Mouse (Mus musculus) neural tube, embryonic 14.5 days (tissue): ENCODE results near the gene Dhx32. TPM values are rescaled to one million over a fixed set of nuclear protein-coding genes. Genes with fewer than 3 reads are reported as not detected.
"Not testable (repeated sequence)": the region's sequence is repeated elsewhere in the genome, so short reads cannot be mapped to it uniquely, and the experiment has no call there.

ENCODE experiments used
- ATAC-seq: fragments of 200-750 bp; cut with Nextera tagmentation; 2 replicates; pipeline ENCODE4 v1.8.0; 2017; ENCODE audit warnings: low read depth, mild to moderate bottlenecking, moderate TSS enrichment, moderate library complexity
- H3K27ac ChIP-seq: fragments of 300-500 bp; sonication (generic); 2 replicates; pipeline ENCODE4 v1.5.1; 2014; ENCODE audit warnings: low read depth, mild to moderate bottlenecking, control low read depth, low read length, moderate library complexity, mixed read lengths
- H3K27me3 ChIP-seq: fragments of 300-500 bp; sonication (generic); 2 replicates; pipeline ENCODE4 v1.6.1; 2014; ENCODE audit warnings: low read length; ENCODE audit not compliant: control insufficient read depth, insufficient read depth
- H3K36me3 ChIP-seq: fragments of 300-500 bp; sonication (generic); 2 replicates; pipeline ENCODE4 v1.6.1; 2014; ENCODE audit warnings: low read length, mixed read lengths; ENCODE audit not compliant: control insufficient read depth, insufficient read depth
- H3K4me1 ChIP-seq: fragments of 300-500 bp; sonication (generic); 2 replicates; pipeline ENCODE4 v1.6.1; 2014; ENCODE audit warnings: low read length; ENCODE audit not compliant: control insufficient read depth, insufficient read depth
- H3K4me2 ChIP-seq: fragments of 300-500 bp; sonication (generic); 2 replicates; pipeline ENCODE4 v1.6.1; 2014; ENCODE audit warnings: mild to moderate bottlenecking, low read depth, low read length, control low read depth
- H3K4me3 ChIP-seq: fragments of 300-500 bp; sonication (generic); 2 replicates; pipeline ENCODE4 v1.5.1; 2014; ENCODE audit warnings: low read depth, low read length, control low read depth, mixed read lengths
- H3K9ac ChIP-seq: fragments of 300-500 bp; sonication (generic); replicated peaks from 2 replicates; pipeline ENCODE4 v1.6.1; 2014; ENCODE audit warnings: low read depth, mild to moderate bottlenecking, control low read depth, low read length, mixed read lengths
- H3K9me3 ChIP-seq: fragments of 300-500 bp; sonication (generic); 2 replicates; pipeline ENCODE4 v1.6.1; 2016; ENCODE audit warnings: low read length; ENCODE audit not compliant: control insufficient read depth
- WGBS: fragments of 180-500 bp; shearing (Covaris S2); extraction: QIAGEN DNeasy Blood & Tissue Kit; methylation state at CpG from one replicate; pipeline ENCODE4 v1.1.7; 2014; 5-methylcytosine and 5-hydroxymethylcytosine counted together
- polyA plus RNA-seq: library from polyadenylated mRNA; unstranded; fragments of >200 nt; fragmentation: Nextera tagmentation; extraction: Ambion mirVana; gene quantifications from 2 replicates; pipeline ENCODE4 v1.2.1, GENCODE M21; 2014

Dhx32 gene
- polyA plus RNA-seq, 1 experiment from 2014 or later, result 35.0 TPM

- Histone ChIP-seq H3K27ac (no peak overlapping the region), H3K4me1 (no peaks in the 10 kb centered on the region), H3K9ac (no peak overlapping the region), H3K4me2 (no peak overlapping the region), H3K4me3 (no peak overlapping the region), H3K27me3 (no peaks in the 10 kb centered on the region), H3K36me3 (peaks cover 5% of the 10 kb centered on the region), H3K9me3 (no peaks in the 10 kb centered on the region)
- WGBS, result 93% methylated on average over 12 of the region's 12 CpGs
- no peak for ATAC-seq
Measured at GRCm38 (mm10) chr7:133698021-133698709, 84.4 kb downstream of the Dhx32 start.

- H3K36me3 ChIP-seq, H3K9me3 ChIP-seq, H3K4me1 ChIP-seq, H3K27ac ChIP-seq, H3K27me3 ChIP-seq, H3K9ac ChIP-seq, H3K4me2 ChIP-seq, H3K4me3 ChIP-seq, ATAC-seq: not testable (repeated sequence)
Measured at GRCm38 (mm10) chr7:133685644-133686043, 96.9 kb downstream of the Dhx32 start.

GRCm38 (mm10) chr7:133684701-133685100 is 97.8 kb downstream of the Dhx32 start:
- Histone ChIP-seq H3K9ac (no peak overlapping the region), H3K4me3 (no peak overlapping the region), H3K27ac (no peak overlapping the region), H3K36me3 (0 out of 2 replicates have a peak, but pooled peaks cover 3% of the 10 kb centered on the region), H3K27me3 (no peaks in the 10 kb centered on the region), H3K4me1 (no peaks in the 10 kb centered on the region), H3K9me3 (no peaks in the 10 kb centered on the region), H3K4me2 (no peak overlapping the region)
- WGBS, result 97% methylated on average over 6 of the region's 6 CpGs
- ATAC-seq, result no peak

GRCm38 (mm10) chr7:133684110-133684509 is 98.4 kb downstream of the Dhx32 start:
- 92% methylated on average over 5 of the region's 5 CpGs for WGBS

GRCm38 (mm10) chr7:133683626-133684025 is 98.9 kb downstream of the Dhx32 start:
- no peaks in the 10 kb centered on the region for H3K27me3 ChIP-seq
- no peak overlapping the region for H3K9ac ChIP-seq
- no peaks in the 10 kb centered on the region for H3K4me1 ChIP-seq
- WGBS, result 90% methylated on average over 5 of the region's 5 CpGs
- no peaks in the 10 kb centered on the region for H3K9me3 ChIP-seq
- no peak overlapping the region for H3K27ac ChIP-seq
- H3K4me3 ChIP-seq, result no peak overlapping the region
- ATAC-seq, result no peak
- no peak overlapping the region for H3K4me2 ChIP-seq
- no peaks in the 10 kb centered on the region for H3K36me3 ChIP-seq

More at GRCm38 (mm10) chr7:133684110-133684509, 98.4 kb downstream of the Dhx32 start:
- no peak overlapping the region for H3K4me2 ChIP-seq
- no peaks in the 10 kb centered on the region for H3K27me3 ChIP-seq
- no peak overlapping the region for H3K9ac ChIP-seq
- H3K36me3 ChIP-seq, result 0 out of 2 replicates have a peak, but pooled peaks cover 1% of the 10 kb centered on the region
- no peaks in the 10 kb centered on the region for H3K9me3 ChIP-seq
- no peak overlapping the region for H3K4me3 ChIP-seq
- no peak for ATAC-seq
- no peaks in the 10 kb centered on the region for H3K4me1 ChIP-seq
- no peak overlapping the region for H3K27ac ChIP-seq

DNA sequence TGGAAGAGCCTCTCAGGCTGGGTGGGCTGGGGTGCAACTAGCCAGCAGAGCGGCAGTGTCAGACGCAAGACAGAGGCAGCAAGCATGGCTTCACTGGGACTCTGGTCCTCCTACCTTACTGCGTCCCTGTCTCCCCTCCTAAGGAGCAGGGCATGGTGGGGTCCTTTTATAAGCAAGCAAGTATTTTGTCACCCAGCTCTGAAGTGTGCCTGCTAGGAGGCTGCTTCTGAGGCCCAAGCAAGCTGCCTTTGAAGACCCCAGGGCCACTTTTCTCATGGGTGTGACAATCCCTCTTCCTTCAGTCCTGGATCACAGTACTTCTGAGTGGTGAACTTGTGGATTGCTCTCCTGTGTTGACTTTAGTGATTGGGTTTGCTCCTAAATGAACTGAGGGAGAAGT is 102.6 kb downstream of the Dhx32 start, which contains the start of gene Mmp21:
TSS of gene Mmp21 (minus strand) at position 101 of the 400 bp plus-strand sequence.
- Histone ChIP-seq H3K9ac (no peak within 1 kb of the TSS), H3K4me3 (no peak within 1 kb of the TSS), H3K27ac (no peak within 1 kb of the TSS), H3K9me3 (no peaks in the 10 kb centered on the region), H3K4me2 (no peak within 1 kb of the TSS), H3K27me3 (no peaks in the 10 kb centered on the region), H3K4me1 (no peaks in the 10 kb centered on the region), H3K36me3 (no peaks in the 10 kb centered on the region)
- 72% methylated on average over 3 of the region's 3 CpGs for WGBS
- ATAC-seq, result no peak

DNA sequence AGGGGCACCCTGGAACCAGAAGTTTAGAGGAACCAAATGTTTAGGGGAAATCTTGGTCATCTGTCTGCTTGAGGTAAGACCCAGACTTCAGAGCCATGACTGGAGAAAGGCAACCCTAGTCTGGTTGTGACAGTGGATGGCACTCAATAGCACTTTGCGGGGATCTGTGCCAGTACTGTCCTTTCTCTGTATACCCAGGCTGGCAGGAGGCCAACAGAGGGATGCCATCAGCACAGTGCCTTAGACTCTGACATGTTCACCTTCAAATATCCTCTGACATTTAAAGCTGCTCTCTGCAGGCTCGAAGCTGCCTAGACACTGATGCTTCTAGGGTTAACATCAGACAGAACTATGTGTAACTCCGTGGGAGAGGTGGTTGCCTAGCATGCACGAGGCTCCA is 103.1 kb downstream of the Dhx32 start:
- no peaks in the 10 kb centered on the region for H3K4me1 ChIP-seq
- no peak overlapping the region for H3K9ac ChIP-seq
- ATAC-seq, result no peak
- WGBS, result 67% methylated on average over 4 of the region's 4 CpGs
- H3K36me3 ChIP-seq, result no peaks in the 10 kb centered on the region
- H3K4me2 ChIP-seq, result no peak overlapping the region
- no peak overlapping the region for H3K4me3 ChIP-seq
- no peaks in the 10 kb centered on the region for H3K9me3 ChIP-seq
- H3K27me3 ChIP-seq, result no peaks in the 10 kb centered on the region
- no peak overlapping the region for H3K27ac ChIP-seq

GRCm38 (mm10) chr7:133678716-133679115 is 103.8 kb downstream of the Dhx32 start:
- 93% methylated on average over 8 of the region's 8 CpGs for WGBS
- Histone ChIP-seq H3K27me3 (no peaks in the 10 kb centered on the region), H3K9me3 (no peaks in the 10 kb centered on the region), H3K36me3 (no peaks in the 10 kb centered on the region), H3K9ac (no peak overlapping the region), H3K4me1 (no peaks in the 10 kb centered on the region), H3K4me3 (no peak overlapping the region), H3K27ac (no peak overlapping the region), H3K4me2 (no peak overlapping the region)
- ATAC-seq, result no peak

DNA sequence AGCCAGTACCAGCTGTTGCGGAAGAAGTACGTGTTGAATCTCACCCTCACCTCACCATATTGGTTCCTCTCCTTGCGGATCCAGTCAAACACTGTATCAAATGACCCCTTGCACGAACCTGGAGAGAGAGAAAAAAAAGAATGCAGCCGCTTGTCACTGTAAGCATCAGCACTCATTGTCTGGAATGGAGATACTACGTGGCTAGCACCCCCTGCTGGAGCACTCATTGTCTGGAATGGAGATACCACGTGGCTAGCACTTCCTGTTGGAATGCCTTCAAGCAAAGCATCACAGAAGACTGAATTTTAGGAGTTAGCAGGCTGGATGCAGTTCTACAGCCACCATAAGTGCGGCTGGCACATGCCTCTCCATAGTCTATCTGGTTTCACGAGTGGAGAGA is 106.5 kb downstream of the Dhx32 start:
- Histone ChIP-seq H3K9me3 (no peaks in the 10 kb centered on the region), H3K27me3 (no peaks in the 10 kb centered on the region), H3K4me1 (no peaks in the 10 kb centered on the region), H3K36me3 (peaks cover 17% of the 10 kb centered on the region), H3K27ac (no peak overlapping the region), H3K9ac (no peak overlapping the region), H3K4me3 (no peak overlapping the region), H3K4me2 (no peak overlapping the region)
- no peak for ATAC-seq
- 70% methylated on average over 9 of the region's 9 CpGs for WGBS
